Mouse (Mus musculus): ENCODE data around the gene Utp3. TPM values are rescaled to one million over a fixed set of nuclear protein-coding genes. Genes with fewer than 3 reads are reported as not detected.

Utp3 gene
- total RNA-seq, 2 experiments from 2014 or later: 23.8 to 25.0 TPM

GRCm38 (mm10) chr5:88604046-88604445 lies 49.8 kb downstream of the Utp3 start:
- DNase-seq (ENCODE audit: low spot score in 2 of 2): no peak
- intact Hi-C loops (cut with DNase I): no loop called here

DNA sequence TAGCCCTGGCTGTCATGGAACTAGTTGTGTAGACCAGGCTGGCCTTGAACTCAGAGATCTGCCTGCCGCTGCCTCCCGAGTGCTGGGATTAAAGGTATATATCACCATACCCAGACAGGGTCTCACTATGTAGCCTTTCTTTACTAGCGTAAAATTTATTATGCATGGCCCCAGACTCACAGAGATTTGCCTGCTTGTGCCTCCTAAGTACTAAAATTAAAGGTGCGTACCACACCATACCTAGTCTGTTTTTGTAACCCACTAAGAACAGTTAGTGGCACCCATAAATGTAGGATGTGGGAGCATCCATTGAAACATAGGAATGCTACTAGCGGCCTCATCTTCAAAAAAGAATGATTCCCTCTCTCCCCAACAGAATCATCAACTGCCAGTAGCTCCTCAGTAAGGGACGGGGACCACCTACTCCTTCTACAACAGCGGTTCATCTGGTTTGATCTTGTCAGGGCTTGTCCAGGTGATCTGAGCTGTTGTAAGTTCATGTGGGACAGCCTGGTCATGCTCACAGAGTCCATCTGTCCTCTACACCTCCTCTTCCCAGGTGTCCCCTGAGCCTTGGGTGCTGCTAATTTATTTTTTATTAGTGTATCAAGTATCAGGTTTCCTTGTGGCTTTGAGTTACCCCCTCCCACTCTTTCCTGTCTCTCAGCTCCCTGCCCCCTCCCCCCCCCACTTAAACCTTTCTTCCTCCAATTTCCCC lies 50.5 kb downstream of the Utp3 start:
- no peak for DNase-seq (ENCODE audit: low spot score in 2 of 2)
- intact Hi-C loops (cut with DNase I): no loop called here

Other genes with a start within 250 kb of the Utp3 start
- not detected for gene Prol1, start 237.2 kb upstream of the Utp3 start, total RNA-seq (2021)
- not detected for gene Amtn, start 178.4 kb upstream of the Utp3 start, total RNA-seq (2021)
- gene Ambn, start 98.5 kb upstream of the Utp3 start, total RNA-seq (2021): not detected
- gene Enam, start 66.5 kb upstream of the Utp3 start, total RNA-seq (2021): not detected
- gene Jchain, start 26.6 kb upstream of the Utp3 start, total RNA-seq (2021): under 1 TPM; 0.46 to 0.55 TPM
- gene Rufy3, start 10.6 kb downstream of the Utp3 start, total RNA-seq (2021): 100 to 1,000 TPM; 176 to 178 TPM
- 100 to 1,000 TPM; 100 to 109 TPM for gene Grsf1, start 121.7 kb downstream of the Utp3 start, total RNA-seq (2021)
- 10 to 100 TPM; 29.5 to 32.9 TPM for gene Mob1b, start 166.4 kb downstream of the Utp3 start, total RNA-seq (2021)
- gene Dck, start 210.5 kb downstream of the Utp3 start, total RNA-seq (2021): 10 to 100 TPM; 16.5 to 17.6 TPM